Mouse (Mus musculus) hindbrain, postnatal 0 days (tissue): Measurements from ENCODE around the gene Gm10837. TPM values are rescaled to one million over a fixed set of nuclear protein-coding genes. Genes with fewer than 3 reads are reported as not detected.

Source experiments
- ATAC-seq: fragments of 200-750 bp; cut with Nextera tagmentation; 2 replicates; pipeline ENCODE4 v1.8.0; 2017; ENCODE audit warnings: mild to moderate bottlenecking, moderate TSS enrichment, moderate library complexity
- DNase-seq: peaks from one replicate; pipeline ENCODE4 v3.0.0-alpha.2; 2015; ENCODE audit warnings: low spot score
- H3K27ac ChIP-seq: fragments of 300-500 bp; sonication (generic); 2 replicates; pipeline ENCODE4 v1.5.1; 2014; ENCODE audit warnings: mild to moderate bottlenecking
- H3K27me3 ChIP-seq: fragments of 300-500 bp; sonication (generic); 2 replicates; pipeline ENCODE4 v1.6.1; 2014; ENCODE audit warnings: low read length, mixed read lengths; ENCODE audit not compliant: insufficient read depth
- H3K36me3 ChIP-seq: fragments of 300-500 bp; sonication (generic); 2 replicates; pipeline ENCODE4 v1.6.1; 2014; ENCODE audit warnings: low read length, mixed read lengths; ENCODE audit not compliant: insufficient read depth
- H3K4me1 ChIP-seq: fragments of 300-500 bp; sonication (generic); 2 replicates; pipeline ENCODE4 v1.6.1; 2014; ENCODE audit warnings: antibody characterized with exemption, low read length, mixed read lengths; ENCODE audit not compliant: insufficient read depth
- H3K4me2 ChIP-seq: fragments of 300-500 bp; sonication (generic); 2 replicates; pipeline ENCODE4 v1.6.1; 2014; ENCODE audit warnings: low read depth, mild to moderate bottlenecking, low read length, moderate library complexity, mixed read lengths
- H3K4me3 ChIP-seq: fragments of 300-500 bp; sonication (generic); 2 replicates; pipeline ENCODE4 v1.5.1; 2014; ENCODE audit warnings: low read length
- H3K9ac ChIP-seq: fragments of 300-500 bp; sonication (generic); replicated peaks from 2 replicates; pipeline ENCODE4 v1.6.1; 2014; ENCODE audit warnings: mild to moderate bottlenecking, low read length, moderate library complexity, mixed read lengths
- H3K9me3 ChIP-seq: fragments of 300-500 bp; sonication (generic); 2 replicates; pipeline ENCODE4 v1.6.1; 2016; ENCODE audit warnings: low read length, mixed read lengths
- CTCF ChIP-seq: IDR thresholded peaks from 2 replicates; pipeline ENCODE4 v1.5.1; 2016; ENCODE audit warnings: antibody characterized with exemption, control low read depth, low read depth
- WGBS: fragments of 180-500 bp; shearing (Covaris S2); extraction: QIAGEN DNeasy Blood & Tissue Kit; methylation state at CpG from one replicate; pipeline ENCODE4 v1.1.7; 2014; 5-methylcytosine and 5-hydroxymethylcytosine counted together
- polyA plus RNA-seq: library from polyadenylated mRNA; unstranded; fragments of >200 nt; fragmentation: Nextera tagmentation; extraction: Ambion mirVana; gene quantifications from 2 replicates; pipeline ENCODE4 v1.2.1, GENCODE M21; 2015
- total RNA-seq: library from RNA; depleted of rRNA; stranded (reverse); fragments of >200 nt; gene quantifications from 2 replicates; pipeline ENCODE4 v1.2.3, GENCODE M21; 2014

Gm10837 gene
- total and polyA plus RNA-seq, 2 experiments from 2014 or later: 1.4 to 4.7 TPM

- peak; percentile 46 for DNase-seq
- no peaks in the 10 kb centered on the region; the same call in 1 of the 2 replicates for H3K36me3 ChIP-seq
- ATAC-seq: no peak
- WGBS: 1% methylated on average over 43 of the region's 65 CpGs
- peak overlapping the region; percentile 68 for H3K4me2 ChIP-seq
- 0 out of 2 replicates have a peak, but pooled peaks cover 5% of the 10 kb centered on the region for H3K27me3 ChIP-seq
- peak overlapping the region; percentile 89 for H3K27ac ChIP-seq
- peak overlapping the region; percentile 89 for H3K9ac ChIP-seq
- peak overlapping the region; percentile 60 for H3K4me3 ChIP-seq
- no peaks in the 10 kb centered on the region for H3K4me1 ChIP-seq
- no peaks in the 10 kb centered on the region for H3K9me3 ChIP-seq
- no peak for TF ChIP-seq CTCF
These were observed 14.8 kb upstream of the Gm10837 start for GRCm38 (mm10) chr14:122475557-122476040.

- under 1% methylated on average over 62 of the region's 62 CpGs for WGBS
- no peaks in the 10 kb centered on the region; the same call in 1 of the 2 replicates for H3K36me3 ChIP-seq
- H3K27ac ChIP-seq: peak overlapping the region; percentile 89
- no peaks in the 10 kb centered on the region for H3K4me1 ChIP-seq
- TF ChIP-seq CTCF: no peak
- ATAC-seq: no peak
- no peaks in the 10 kb centered on the region for H3K9me3 ChIP-seq
- H3K27me3 ChIP-seq: no peaks in the 10 kb centered on the region
- H3K4me2 ChIP-seq: peak overlapping the region; percentile 68
- peak overlapping the region; percentile 60 for H3K4me3 ChIP-seq
- peak overlapping the region; percentile 89 for H3K9ac ChIP-seq
- peak; percentile 34 for DNase-seq
These were observed 14.2 kb upstream of the Gm10837 start for GRCm38 (mm10) chr14:122476041-122476821.

GRCm38 (mm10) chr14:122476822-122477215 lies 13.6 kb upstream of the Gm10837 start:
- Histone ChIP-seq H3K4me2 (peak overlapping the region; percentile 68; the same call in 1 of the 2 replicates), H3K9ac (peak overlapping the region; percentile 89), H3K4me1 (no peaks in the 10 kb centered on the region), H3K9me3 (no peaks in the 10 kb centered on the region), H3K27ac (peak overlapping the region; percentile 89), H3K4me3 (peak overlapping the region; percentile 60), H3K27me3 (no peaks in the 10 kb centered on the region), H3K36me3 (no peaks in the 10 kb centered on the region; the same call in 1 of the 2 replicates)
- DNase-seq (peak; percentile 13), ATAC-seq (no peak)
- no peak for TF ChIP-seq CTCF
- WGBS: 1% methylated on average over 18 of the region's 18 CpGs

GRCm38 (mm10) chr14:122477261-122477671 lies 13.1 kb upstream of the Gm10837 start:
- WGBS: 3% methylated on average over 20 of the region's 20 CpGs
- TF ChIP-seq CTCF: no peak
- Histone ChIP-seq H3K27me3 (no peaks in the 10 kb centered on the region), H3K36me3 (no peaks in the 10 kb centered on the region; the same call in 1 of the 2 replicates), H3K4me3 (peak overlapping the region; percentile 60), H3K9ac (peak overlapping the region; percentile 89), H3K9me3 (no peaks in the 10 kb centered on the region), H3K4me2 (peak overlapping the region; percentile 68; the same call in 1 of the 2 replicates), H3K4me1 (no peaks in the 10 kb centered on the region), H3K27ac (peak overlapping the region; percentile 89)
- DNase-seq (peak; percentile 27), ATAC-seq (no peak)

- TF ChIP-seq CTCF: no peak
- H3K27ac ChIP-seq: peak overlapping the region; percentile 89
- H3K4me3 ChIP-seq: peak overlapping the region; percentile 60
- no peaks in the 10 kb centered on the region for H3K4me1 ChIP-seq
- H3K27me3 ChIP-seq: no peaks in the 10 kb centered on the region
- H3K9ac ChIP-seq: peak overlapping the region; percentile 89
- peak overlapping the region; percentile 68 for H3K4me2 ChIP-seq
- DNase-seq (peak; percentile 19), ATAC-seq (no peak)
- WGBS: 2% methylated on average over 9 of the region's 9 CpGs
- no peaks in the 10 kb centered on the region for H3K9me3 ChIP-seq
- no peaks in the 10 kb centered on the region; the same call in 1 of the 2 replicates for H3K36me3 ChIP-seq
These were observed 12.3 kb upstream of the Gm10837 start for GRCm38 (mm10) chr14:122477971-122478573.

GRCm38 (mm10) chr14:122478574-122479011 lies 11.8 kb upstream of the Gm10837 start:
- Histone ChIP-seq H3K36me3 (no peaks in the 10 kb centered on the region; the same call in 1 of the 2 replicates), H3K4me3 (peak overlapping the region; percentile 60), H3K4me2 (peak overlapping the region; percentile 68), H3K4me1 (no peaks in the 10 kb centered on the region), H3K27ac (peak overlapping the region; percentile 89), H3K9ac (peak overlapping the region; percentile 89), H3K27me3 (no peaks in the 10 kb centered on the region), H3K9me3 (no peaks in the 10 kb centered on the region)
- DNase-seq (peak; percentile 59), ATAC-seq (no peak)
- WGBS: 0% methylated on average over 22 of the region's 22 CpGs
- no peak for TF ChIP-seq CTCF
